Mouse (Mus musculus) testis, adult 2 months (tissue): ENCODE measurements around the gene Ccnt2.

Source experiments
- CTCF ChIP-seq: fragments of 200-500 bp; IDR thresholded peaks from 2 replicates; pipeline ENCODE4 v1.5.1; 2012; ENCODE audit warnings: low read depth, mild to moderate bottlenecking, inconsistent platforms, low read length, moderate library complexity; ENCODE audit not compliant: control insufficient read depth, insufficient read depth, insufficient replicate concordance
- POLR2A ChIP-seq: fragments of 200-500 bp; IDR thresholded peaks from 2 replicates; pipeline ENCODE4 v1.6.1; 2012; ENCODE audit warnings: low read depth, mild to moderate bottlenecking, inconsistent platforms, low read length, moderate library complexity; ENCODE audit not compliant: control insufficient read depth

DNA sequence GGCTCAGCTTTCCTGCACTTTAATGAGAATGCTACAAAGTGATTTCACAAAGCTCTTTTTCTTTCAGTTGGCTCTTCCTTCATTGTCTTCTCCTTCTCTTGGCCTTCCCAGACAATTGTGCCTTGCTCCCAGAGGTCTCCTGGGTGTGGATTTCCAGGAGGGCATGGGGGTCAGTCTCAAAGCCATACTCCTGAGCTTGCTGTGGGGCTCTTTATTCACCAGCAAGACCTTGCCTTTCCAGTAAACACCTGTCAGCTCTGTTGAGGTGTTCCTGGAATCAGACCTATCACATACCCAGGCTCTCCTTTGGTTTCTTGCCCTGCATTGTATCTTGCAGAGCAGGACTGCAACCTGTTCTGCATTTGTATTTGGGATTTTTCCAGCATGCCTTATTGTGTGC lies 9.9 kb downstream of the Ccnt2 start:
- TF ChIP-seq POLR2A: no peak
- no peak for TF ChIP-seq CTCF
